In the genomic region with DNA sequence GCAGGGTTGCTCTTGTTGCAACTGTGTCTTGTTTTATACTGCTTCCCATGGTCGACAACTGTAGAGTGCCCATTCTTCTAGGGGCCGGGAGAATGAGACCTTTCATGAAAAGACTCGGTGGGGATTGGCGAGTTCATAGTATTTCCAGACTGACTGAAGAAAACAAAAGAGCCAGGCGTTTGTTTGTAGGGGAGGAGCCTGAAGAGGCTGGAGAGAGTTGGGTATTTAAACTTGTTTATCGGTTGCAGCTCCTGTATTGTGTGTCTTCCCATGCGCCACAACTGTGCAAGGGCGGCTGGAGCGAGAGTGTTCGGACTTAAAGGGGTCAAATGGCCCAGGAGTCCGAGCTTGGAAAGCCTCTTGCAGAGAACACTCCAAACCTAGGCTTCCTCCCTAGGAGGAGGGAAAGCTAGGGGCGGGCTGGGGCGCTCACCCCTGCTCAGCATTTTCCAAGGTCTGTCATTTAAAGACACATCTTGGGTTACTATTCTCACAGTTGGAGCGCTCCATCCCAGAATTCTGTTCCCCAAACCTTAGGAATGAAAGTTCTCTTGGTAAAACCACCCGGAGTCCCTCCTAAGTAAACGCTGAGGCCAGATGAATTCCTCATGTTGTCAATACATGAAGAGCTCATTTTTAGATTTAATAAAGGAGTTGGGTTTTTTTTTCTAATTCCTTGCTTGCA, we compare ENCODE assay signal across 8 mouse cellular contexts. TPM values are rescaled to one million over a fixed set of nuclear protein-coding genes. Genes with fewer than 3 reads are reported as not detected.
A peak's percentile ranks its signal among the peaks of the same experiment; 100 is the strongest.
DNase-seq lines count a peak whose midpoint lies in the region; ATAC-seq and TF ChIP-seq lines count a peak whose summit lies in the region.

No protein-coding gene starts in this region.

- peak; percentile 18 for DNase-seq in kidney, postnatal 10 days
- DNase-seq in kidney, postnatal 14 days: no peak
- peak; percentile 44 for DNase-seq in c-Kit-positive CD71-positive TER-119-positive erythroid progenitor cells, embryonic 14.5 days (ENCODE audit: low spot score)
- DNase-seq in heart, postnatal 0 days (ENCODE audit: low spot score): no peak
- DNase-seq in mesoderm, embryonic 11.5 days (ENCODE audit: low read depth, low spot score): peak; percentile 56
- no peak for DNase-seq in ovary, postnatal 36 days (ENCODE audit: low spot score)
- DNase-seq in spleen, adult 12 weeks (ENCODE audit: low spot score): no peak
- no peak for DNase-seq in layer of hippocampus, postnatal 36 days

- peak overlapping the region; percentile 35 for H3K4me2 ChIP-seq in heart, postnatal 0 days (ENCODE audit: low read depth, low read length)

- H3K9ac ChIP-seq in heart, postnatal 0 days (replicated peaks; ENCODE audit: low read depth, low read length): no peak overlapping the region

- no peak for ATAC-seq in heart, postnatal 0 days (ENCODE audit: insufficient read depth, low read depth)

- H3K4me3 ChIP-seq in heart, postnatal 0 days (ENCODE audit: low read depth, low read length): no peak overlapping the region

- no peaks in the 10 kb centered on the region for H3K4me1 ChIP-seq in heart, postnatal 0 days (ENCODE audit: control insufficient read depth, insufficient read depth)

- WGBS in heart, postnatal 0 days: 19% methylated on average over 16 of the region's 16 CpGs

- TF ChIP-seq EP300 in heart, postnatal 0 days (IDR thresholded peaks at IDR 0.05; ENCODE audit: low read depth): no peak

- peaks cover 9% of the 10 kb centered on the region; the same call in 1 of the 2 replicates for H3K27me3 ChIP-seq in heart, postnatal 0 days (ENCODE audit: control insufficient read depth, insufficient read depth, low read length)

- H3K36me3 ChIP-seq in heart, postnatal 0 days (replicated peaks; ENCODE audit: control insufficient read depth, insufficient read depth, low read length): no peaks in the 10 kb centered on the region

- no peaks in the 10 kb centered on the region for H3K9me3 ChIP-seq in heart, postnatal 0 days (replicated peaks; ENCODE audit: control insufficient read depth, low read length)

- no peak for TF ChIP-seq CTCF in heart, postnatal 0 days (IDR thresholded peaks at IDR 0.05; ENCODE audit: low read depth)

- no peak overlapping the region for H3K27ac ChIP-seq in heart, postnatal 0 days (ENCODE audit: low read depth)

RNA-seq across cellular contexts. Expression of a gene that starts 5.3 kb away (rescaled TPM):
- total RNA-seq in heart, postnatal 0 days (2014; rRNA removed; ENCODE audit: low replicate concordance): 9.4 and 21.5 TPM in 2 replicates
- 19.0 and 21.0 TPM in 2 replicates for polyA plus RNA-seq in heart, postnatal 0 days (2015; fragmentation: Nextera tagmentation; extraction: Ambion mirVana)
- total RNA-seq in layer of hippocampus, postnatal 36 days (2021): not detected

RNA-seq across cellular contexts. Expression of a gene that starts 43.8 kb away (rescaled TPM):
- 33.6 and 41.8 TPM in 2 replicates for total RNA-seq in heart, postnatal 0 days (2014; rRNA removed; ENCODE audit: low replicate concordance)
- 26.0 and 32.5 TPM in 2 replicates for polyA plus RNA-seq in heart, postnatal 0 days (2015; fragmentation: Nextera tagmentation; extraction: Ambion mirVana)
- 100 to 1,000 TPM in 1 of 2 experiments, 10 to 100 TPM in 1; 92.3 to 105 TPM for total RNA-seq in layer of hippocampus, postnatal 36 days (2021)

Comparison
In these comparisons a context has a peak if more than half of its experiments do, and no peak if none do; other contexts are left out.
1. DNase-seq: peak in kidney, postnatal 10 days (single experiment), c-Kit-positive CD71-positive TER-119-positive erythroid progenitor cells, embryonic 14.5 days (single experiment) and mesoderm, embryonic 11.5 days (single experiment); none in kidney, postnatal 14 days (single experiment), heart, postnatal 0 days (single experiment), ovary, postnatal 36 days (single experiment), spleen, adult 12 weeks (single experiment) and layer of hippocampus, postnatal 36 days (0 of 2).
2. RNA of a gene that starts 5.3 kb away (total RNA-seq): 9.4 to 21.5 TPM in heart, postnatal 0 days; not detected in layer of hippocampus, postnatal 36 days; every median in the first group is over 10 times any median in the second.